Mouse (Mus musculus) cortical plate, adult 2 months (tissue): ENCODE measurements around the gene Arhgap32.

Source experiments
- CTCF ChIP-seq: fragments of 200-500 bp; IDR thresholded peaks from 2 replicates; pipeline ENCODE4 v1.5.1; 2011; ENCODE audit warnings: mild to moderate bottlenecking, control low read depth, low read length; ENCODE audit not compliant: insufficient read depth; ENCODE audit errors: extremely low read depth
- POLR2A ChIP-seq: fragments of 200-500 bp; IDR thresholded peaks from 2 replicates; pipeline ENCODE4 v1.6.1; 2011; ENCODE audit warnings: mild to moderate bottlenecking, low read length, control low read depth; ENCODE audit not compliant: insufficient read depth; ENCODE audit errors: extremely low read depth

- TF ChIP-seq POLR2A (no peak), CTCF (no peak)
These were observed 52.7 kb downstream of the Arhgap32 start for GRCm38 (mm10) chr9:32168546-32169137.
